Mouse (Mus musculus) midbrain, embryonic 13.5 days (tissue): ENCODE data around the gene Slc24a4. TPM values are rescaled to one million over a fixed set of nuclear protein-coding genes. Genes with fewer than 3 reads are reported as not detected.

Experiments used
- ATAC-seq: fragments of 200-750 bp; cut with Nextera tagmentation; 2 replicates; pipeline ENCODE4 v1.8.0; 2017; ENCODE audit warnings: mild to moderate bottlenecking, moderate TSS enrichment, moderate library complexity
- H3K27ac ChIP-seq: fragments of 300-500 bp; sonication (generic); 2 replicates; pipeline ENCODE4 v1.5.1; 2015; ENCODE audit warnings: inconsistent platforms, mild to moderate bottlenecking, moderate library complexity
- H3K27me3 ChIP-seq: fragments of 300-500 bp; sonication (generic); 2 replicates; pipeline ENCODE4 v1.6.1; 2015; ENCODE audit warnings: mild to moderate bottlenecking, inconsistent platforms
- H3K36me3 ChIP-seq: fragments of 300-500 bp; sonication (generic); 2 replicates; pipeline ENCODE4 v1.6.1; 2015; ENCODE audit warnings: mild to moderate bottlenecking, inconsistent platforms
- H3K4me1 ChIP-seq: fragments of 300-500 bp; sonication (generic); replicated peaks from 2 replicates; pipeline ENCODE4 v1.6.1; 2015; ENCODE audit warnings: inconsistent platforms
- H3K4me2 ChIP-seq: fragments of 300-500 bp; sonication (generic); replicated peaks from 2 replicates; pipeline ENCODE4 v1.6.1; 2015; ENCODE audit warnings: moderate library complexity, mild to moderate bottlenecking, inconsistent platforms
- H3K4me3 ChIP-seq: fragments of 300-500 bp; sonication (generic); replicated peaks from 2 replicates; pipeline ENCODE4 v1.5.1; 2015; ENCODE audit warnings: mild to moderate bottlenecking, inconsistent platforms
- H3K9ac ChIP-seq: fragments of 300-500 bp; sonication (generic); replicated peaks from 2 replicates; pipeline ENCODE4 v1.6.1; 2015; ENCODE audit warnings: mild to moderate bottlenecking, inconsistent platforms
- H3K9me3 ChIP-seq: fragments of 300-500 bp; sonication (generic); 2 replicates; pipeline ENCODE4 v1.6.1; 2016; ENCODE audit warnings: mild to moderate bottlenecking, inconsistent platforms
- WGBS: fragments of 180-500 bp; shearing (Covaris S2); methylation state at CpG from one replicate; pipeline ENCODE4 v1.1.7; 2015; 5-methylcytosine and 5-hydroxymethylcytosine counted together
- polyA plus RNA-seq: library from polyadenylated mRNA; unstranded; fragments of >200 nt; fragmentation: Nextera tagmentation; extraction: Ambion mirVana; gene quantifications from 2 replicates; pipeline ENCODE4 v1.2.1, GENCODE M21; 2015

Slc24a4 gene
- polyA plus RNA-seq, 1 experiment from 2014 or later = 1.3 TPM

DNA sequence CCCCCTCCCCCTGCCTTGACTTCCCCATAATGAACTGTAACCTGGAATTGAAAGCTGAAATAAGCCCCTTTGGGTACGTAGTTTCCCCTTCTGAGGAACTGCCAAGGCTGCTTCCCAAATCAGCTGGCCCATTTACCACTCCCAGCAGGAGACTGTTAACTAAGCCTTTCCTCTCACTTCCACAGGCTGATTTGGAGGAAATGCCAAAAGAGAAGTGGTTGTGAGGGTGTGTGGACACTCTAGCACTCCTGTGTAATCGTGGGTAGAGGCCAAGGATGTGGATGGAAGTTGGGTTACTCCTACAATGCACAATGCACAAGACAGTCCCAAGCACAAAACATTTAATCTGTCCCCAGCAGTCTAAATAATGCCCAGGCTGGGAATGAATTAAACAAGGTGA is 153.6 kb downstream of the Slc24a4 start:
- Histone ChIP-seq H3K36me3 (no peaks in the 10 kb centered on the region), H3K4me1 (peaks cover 17% of the 10 kb centered on the region), H3K27me3 (peaks cover 29% of the 10 kb centered on the region), H3K4me2 (no peak overlapping the region), H3K27ac (no peak overlapping the region), H3K9ac (no peak overlapping the region), H3K4me3 (no peak overlapping the region), H3K9me3 (no peaks in the 10 kb centered on the region)
- no peak for ATAC-seq
- WGBS = 56% methylated on average over 2 of the region's 2 CpGs

DNA sequence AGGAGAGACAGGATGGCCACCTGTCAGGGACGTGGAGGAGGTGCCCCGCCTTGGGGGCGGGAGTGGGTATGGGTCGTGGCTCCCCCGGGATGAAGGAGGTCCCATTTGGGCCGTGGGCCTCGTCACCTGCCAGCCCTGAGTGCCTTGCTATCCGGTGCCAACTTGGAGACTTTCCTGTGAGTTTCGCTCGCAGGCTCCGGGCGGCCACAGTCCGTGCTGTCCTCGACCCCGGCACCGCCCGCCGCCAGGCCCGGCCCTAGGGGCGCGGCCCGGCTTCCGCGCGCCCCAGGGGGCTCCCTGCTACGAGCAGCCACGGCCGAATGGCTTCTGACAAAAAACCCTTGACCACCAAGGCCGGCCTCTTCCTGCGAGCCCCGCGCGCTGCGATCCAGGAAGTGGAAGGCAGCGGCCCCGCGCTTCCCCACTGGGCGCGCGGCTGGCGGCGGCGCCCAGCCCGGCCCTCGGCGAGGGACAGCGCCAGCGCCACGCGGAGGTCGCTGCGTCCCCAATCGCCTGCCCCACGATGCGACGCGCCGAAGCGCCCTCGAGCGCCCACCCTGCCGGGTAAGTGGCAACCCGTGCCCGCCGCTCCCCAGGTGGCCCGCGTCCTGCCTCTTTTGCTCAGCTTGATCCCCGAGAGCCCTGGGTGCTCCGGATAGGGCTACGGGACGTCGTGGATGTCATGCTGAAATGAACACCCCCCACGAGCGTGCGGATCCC is 154.4 kb downstream of the Slc24a4 start, which contains the start of gene Rin3:
Gene Rin3, plus strand, starts transcription at position 286 of the 720 bp plus-strand sequence.
- H3K27ac ChIP-seq = 0 out of 2 replicates have a peak within 1 kb of the TSS, but pooled peaks have one; percentile 39
- no peaks in the 10 kb centered on the region for H3K9me3 ChIP-seq
- peak within 1 kb of the TSS; percentile 98 for H3K4me2 ChIP-seq
- under 1% methylated on average over 75 of the region's 75 CpGs for WGBS
- ATAC-seq = peak; percentile 66
- peaks cover 17% of the 10 kb centered on the region for H3K4me1 ChIP-seq
- no peaks in the 10 kb centered on the region for H3K36me3 ChIP-seq
- H3K4me3 ChIP-seq = peak within 1 kb of the TSS; percentile 53
- H3K9ac ChIP-seq = peak within 1 kb of the TSS; percentile 71
- peaks cover 29% of the 10 kb centered on the region for H3K27me3 ChIP-seq

DNA sequence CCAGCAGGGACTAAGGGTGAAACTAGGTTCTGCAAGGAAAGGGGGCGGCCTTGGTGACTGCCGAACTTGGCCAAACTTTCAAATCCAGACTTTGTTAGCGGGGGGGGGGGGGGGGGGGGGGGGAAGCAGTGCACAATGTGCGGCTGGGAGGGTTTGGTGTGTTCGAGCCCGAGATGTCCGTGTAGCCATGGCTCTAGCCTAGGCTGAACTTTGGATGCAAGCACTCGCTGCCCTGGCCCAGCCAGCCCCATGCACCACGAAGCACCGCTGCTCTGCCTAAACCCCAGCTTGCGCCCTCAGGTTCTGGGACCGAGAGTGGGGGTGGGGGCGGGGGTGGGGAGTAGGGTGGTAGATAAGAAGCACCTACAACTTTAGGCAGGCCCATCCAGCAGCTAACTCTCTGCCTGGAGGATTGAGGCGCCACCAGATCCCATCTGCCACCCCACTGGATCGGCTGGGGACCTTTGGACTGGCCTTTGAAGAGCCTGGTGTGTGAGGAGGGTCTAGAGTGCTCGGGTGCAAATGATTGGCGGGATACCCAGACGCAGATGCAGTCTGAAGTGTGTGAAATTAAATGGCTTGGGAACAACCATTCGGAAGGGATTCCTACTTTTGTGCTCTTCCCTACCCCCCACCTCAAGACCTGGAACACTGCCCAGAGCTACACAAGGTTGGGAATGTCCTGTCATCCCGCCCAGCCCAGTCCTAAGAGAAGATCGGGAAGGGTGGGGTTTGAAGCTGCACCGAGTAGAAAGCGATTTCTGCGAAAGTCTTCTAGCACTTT is 155.1 kb downstream of the Slc24a4 start:
- Histone ChIP-seq H3K9ac (peak overlapping the region; percentile 71), H3K4me2 (peak overlapping the region; percentile 98), H3K4me3 (peak overlapping the region; percentile 53), H3K9me3 (no peaks in the 10 kb centered on the region), H3K27ac (0 out of 2 replicates have a peak overlapping the region, but pooled peaks have one; percentile 39), H3K4me1 (peaks cover 17% of the 10 kb centered on the region), H3K36me3 (no peaks in the 10 kb centered on the region), H3K27me3 (peaks cover 29% of the 10 kb centered on the region)
- WGBS = 8% methylated on average over 23 of the region's 24 CpGs
- peak; percentile 79 for ATAC-seq

DNA sequence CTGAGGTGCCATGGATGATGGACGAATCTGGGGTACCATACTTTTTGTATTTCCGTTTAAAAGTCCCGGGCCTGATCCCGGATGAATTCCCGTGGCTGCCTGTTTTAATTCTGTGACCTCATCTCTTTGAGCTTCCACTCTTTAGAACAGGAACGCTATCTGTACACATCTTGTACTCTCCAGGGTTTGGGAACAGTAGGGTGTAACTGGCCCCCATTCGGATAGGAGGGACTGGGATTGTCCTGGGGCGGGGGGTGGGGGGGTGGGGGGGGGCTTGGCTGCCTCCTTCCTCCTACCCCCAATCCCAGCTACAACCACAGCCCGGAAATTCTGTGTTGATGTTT is 155.7 kb downstream of the Slc24a4 start:
- 0 out of 2 replicates have a peak overlapping the region, but pooled peaks have one; percentile 53 for H3K4me3 ChIP-seq
- H3K27ac ChIP-seq = no peak overlapping the region
- peaks cover 17% of the 10 kb centered on the region for H3K4me1 ChIP-seq
- peaks cover 29% of the 10 kb centered on the region for H3K27me3 ChIP-seq
- no peak for ATAC-seq
- H3K9me3 ChIP-seq = no peaks in the 10 kb centered on the region
- H3K9ac ChIP-seq = no peak overlapping the region
- H3K36me3 ChIP-seq = no peaks in the 10 kb centered on the region
- H3K4me2 ChIP-seq = peak overlapping the region; percentile 98
- WGBS = 34% methylated on average over 9 of the region's 9 CpGs

DNA sequence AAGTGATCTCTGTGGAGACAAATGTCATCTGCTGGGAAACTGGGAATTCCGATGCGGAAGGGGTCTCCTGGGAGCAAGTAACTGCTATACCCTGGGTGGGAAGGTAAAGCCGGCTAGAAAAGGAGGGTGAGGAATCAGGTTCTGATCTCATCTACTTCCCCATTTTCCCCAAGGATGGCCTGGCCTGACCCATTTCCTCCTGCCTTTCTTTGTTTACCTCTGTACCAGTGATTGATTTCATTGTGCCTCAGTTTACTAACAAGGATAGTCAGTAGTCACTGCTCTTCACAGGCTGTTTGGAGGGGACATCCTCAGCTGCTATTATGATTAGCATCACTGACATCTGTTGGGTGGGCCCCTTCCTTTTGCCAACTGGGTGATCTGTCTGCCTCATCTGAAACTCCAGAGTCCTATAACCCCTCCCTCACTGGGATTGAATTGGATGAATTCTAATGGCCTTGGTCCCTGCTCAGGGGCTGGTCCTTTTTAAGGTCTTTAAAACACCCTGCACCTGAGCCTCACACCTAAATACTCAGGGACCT is 156.2 kb downstream of the Slc24a4 start:
- H3K9ac ChIP-seq = no peak overlapping the region
- H3K27me3 ChIP-seq = peaks cover 29% of the 10 kb centered on the region
- ATAC-seq = no peak
- no peak overlapping the region for H3K4me3 ChIP-seq
- peaks cover 17% of the 10 kb centered on the region for H3K4me1 ChIP-seq
- H3K4me2 ChIP-seq = no peak overlapping the region; the same call in 1 of the 2 replicates
- no peaks in the 10 kb centered on the region for H3K36me3 ChIP-seq
- no peak overlapping the region for H3K27ac ChIP-seq
- H3K9me3 ChIP-seq = no peaks in the 10 kb centered on the region
- WGBS = 46% methylated on average over 3 of the region's 3 CpGs

DNA sequence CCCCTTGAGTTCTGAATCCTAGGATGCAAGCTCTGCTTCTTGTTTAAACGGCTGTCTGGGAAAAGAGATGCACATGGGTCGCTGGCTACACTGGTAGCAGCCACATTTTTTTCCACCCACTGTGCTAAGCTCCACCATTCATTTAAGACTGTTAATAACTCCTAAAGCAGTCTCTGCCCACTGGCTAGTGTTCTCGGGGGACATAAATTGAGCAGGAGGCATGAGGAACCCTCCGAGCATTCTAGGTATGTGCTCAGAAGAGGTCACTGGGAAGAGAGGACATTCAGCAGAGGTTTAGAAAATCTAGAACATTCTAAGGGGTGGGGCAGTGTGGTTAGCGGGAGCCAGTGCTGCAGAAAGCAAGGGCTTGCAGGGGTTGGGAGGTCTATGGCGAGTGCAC is 156.8 kb downstream of the Slc24a4 start:
- Histone ChIP-seq H3K4me2 (no peak overlapping the region), H3K9me3 (no peaks in the 10 kb centered on the region), H3K27me3 (peaks cover 29% of the 10 kb centered on the region), H3K4me1 (peaks cover 17% of the 10 kb centered on the region), H3K36me3 (no peaks in the 10 kb centered on the region), H3K4me3 (no peak overlapping the region), H3K27ac (no peak overlapping the region), H3K9ac (no peak overlapping the region)
- 77% methylated on average over 6 of the region's 6 CpGs for WGBS
- no peak for ATAC-seq

DNA sequence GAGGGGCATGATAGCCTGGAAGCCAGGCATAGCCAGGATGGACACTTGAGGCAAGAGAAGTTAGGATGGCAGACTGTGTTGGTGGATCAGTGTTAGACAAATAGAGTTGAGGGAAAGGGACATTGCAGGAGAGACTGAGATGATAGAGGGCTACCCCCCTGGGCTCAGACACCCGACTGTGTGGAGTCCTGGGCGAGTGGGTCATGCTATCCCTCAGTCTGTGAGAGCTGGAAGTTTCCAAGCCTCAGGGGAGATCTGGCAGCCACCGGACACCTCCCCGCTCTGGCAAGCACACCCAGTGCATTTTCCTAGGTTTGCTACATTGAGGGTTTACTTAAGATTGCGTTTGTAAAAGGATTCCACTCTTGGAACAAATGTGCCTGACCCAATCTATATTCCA is 157.2 kb downstream of the Slc24a4 start:
- Histone ChIP-seq H3K36me3 (no peaks in the 10 kb centered on the region), H3K4me3 (no peak overlapping the region), H3K4me2 (no peak overlapping the region), H3K27me3 (peaks cover 29% of the 10 kb centered on the region), H3K27ac (no peak overlapping the region), H3K9ac (no peak overlapping the region), H3K4me1 (peaks cover 17% of the 10 kb centered on the region), H3K9me3 (no peaks in the 10 kb centered on the region)
- ATAC-seq = no peak
- 85% methylated on average over 5 of the region's 5 CpGs for WGBS

DNA sequence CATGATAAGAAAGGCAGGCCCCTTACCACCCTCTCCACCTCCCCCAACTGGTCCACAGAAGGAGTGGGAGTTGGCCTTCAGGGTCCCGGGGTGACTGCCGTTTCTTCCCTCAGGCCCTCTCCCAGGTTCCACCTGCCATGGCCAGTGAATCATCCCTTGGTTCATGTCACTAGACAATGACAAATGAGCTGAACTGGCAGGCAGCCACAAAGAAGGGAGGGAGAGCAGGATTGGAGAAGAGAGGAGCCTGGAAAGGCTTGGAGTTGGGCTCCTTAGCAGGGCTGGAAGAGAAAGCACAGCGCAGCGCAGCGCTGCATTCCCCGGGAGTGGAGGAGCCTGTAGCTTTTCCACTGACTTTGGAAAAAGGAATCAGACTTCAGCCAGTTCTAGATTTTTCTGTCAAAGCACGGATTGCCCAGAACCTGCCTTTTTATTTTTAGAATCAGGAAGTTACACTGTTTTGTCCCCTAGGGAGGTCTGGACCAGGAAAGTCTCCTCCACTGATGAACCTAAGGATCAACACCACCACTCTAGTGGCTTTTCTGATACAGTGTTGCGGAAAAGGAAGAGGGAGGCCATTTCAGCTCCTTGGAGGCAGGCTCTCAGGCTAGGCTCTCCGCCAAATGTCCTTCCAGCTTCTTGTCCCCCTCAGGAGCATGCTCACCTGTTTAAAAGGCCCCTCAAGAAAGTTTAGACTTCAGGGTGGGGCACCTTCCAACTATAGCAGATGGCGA is 158.3 kb downstream of the Slc24a4 start:
- H3K4me1 ChIP-seq = peaks cover 17% of the 10 kb centered on the region
- H3K4me3 ChIP-seq = no peak overlapping the region
- no peak for ATAC-seq
- H3K27me3 ChIP-seq = peaks cover 27% of the 10 kb centered on the region
- H3K9ac ChIP-seq = no peak overlapping the region
- no peaks in the 10 kb centered on the region for H3K9me3 ChIP-seq
- H3K36me3 ChIP-seq = no peaks in the 10 kb centered on the region
- H3K27ac ChIP-seq = no peak overlapping the region
- H3K4me2 ChIP-seq = no peak overlapping the region
- 79% methylated on average over 10 of the region's 10 CpGs for WGBS

DNA sequence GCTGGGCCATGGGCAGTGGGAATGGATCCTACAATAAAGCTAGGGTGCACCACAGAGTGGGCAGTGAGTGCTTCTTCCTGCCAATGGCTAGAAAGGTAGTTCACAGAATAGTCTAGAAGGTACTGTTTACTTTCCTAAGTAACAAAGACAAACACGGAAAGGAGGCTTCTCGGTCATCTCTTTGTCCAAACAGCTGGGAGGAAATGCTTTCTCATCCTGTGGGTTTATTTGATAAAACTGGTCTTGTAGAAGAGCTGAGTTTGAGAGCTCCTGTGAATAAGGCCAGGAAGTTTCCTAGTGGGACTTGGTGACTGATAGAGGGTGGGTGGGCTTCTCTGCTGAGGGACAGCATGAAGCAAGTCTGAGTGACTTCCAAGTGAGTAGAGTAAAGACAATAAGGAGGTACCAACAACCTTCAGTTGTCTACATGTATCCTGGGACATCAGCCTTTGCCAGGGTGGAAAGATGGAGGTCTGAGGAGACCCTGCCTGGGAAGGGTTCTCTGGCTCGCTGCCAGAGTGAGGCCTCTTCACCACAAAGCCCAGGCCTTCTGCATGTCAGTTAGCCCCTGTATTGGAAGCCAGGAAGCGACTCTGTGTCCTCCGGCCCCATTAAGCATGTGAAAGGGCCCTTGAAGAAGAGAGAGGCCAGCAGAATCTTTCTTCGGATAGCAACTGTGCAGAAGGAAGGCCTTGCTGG is 159.5 kb downstream of the Slc24a4 start:
- Histone ChIP-seq H3K27me3 (peaks cover 15% of the 10 kb centered on the region), H3K4me2 (no peak overlapping the region), H3K4me3 (no peak overlapping the region), H3K4me1 (peaks cover 11% of the 10 kb centered on the region), H3K27ac (no peak overlapping the region), H3K9ac (no peak overlapping the region), H3K36me3 (no peaks in the 10 kb centered on the region), H3K9me3 (no peaks in the 10 kb centered on the region)
- no peak for ATAC-seq
- WGBS = 69% methylated on average over 6 of the region's 6 CpGs

DNA sequence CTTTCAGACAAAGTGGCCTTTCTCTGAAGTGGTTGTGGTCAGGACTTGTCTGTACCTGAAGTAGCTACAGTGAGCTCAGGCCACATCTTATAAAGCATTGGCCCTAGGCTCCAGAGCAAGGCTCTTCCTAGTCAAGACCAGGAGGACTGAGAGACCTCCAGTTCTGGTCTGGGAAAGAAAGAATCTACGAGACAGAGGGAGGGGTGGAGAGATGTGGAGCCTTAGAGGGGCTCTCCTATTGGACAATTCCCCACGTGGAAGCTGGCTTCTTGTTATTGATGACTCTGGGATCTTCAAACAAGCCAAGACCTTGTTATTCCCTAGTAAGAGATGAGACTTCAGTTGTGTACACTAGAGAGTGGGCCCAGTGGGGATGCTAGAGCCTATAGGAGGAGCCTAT is 160.3 kb downstream of the Slc24a4 start:
- Histone ChIP-seq H3K27ac (no peak overlapping the region), H3K4me2 (no peak overlapping the region), H3K27me3 (peaks cover 9% of the 10 kb centered on the region), H3K9ac (no peak overlapping the region), H3K9me3 (no peaks in the 10 kb centered on the region), H3K4me3 (no peak overlapping the region), H3K4me1 (peaks cover 3% of the 10 kb centered on the region), H3K36me3 (no peaks in the 10 kb centered on the region)
- no peak for ATAC-seq
- 24% methylated on average over 2 of the region's 2 CpGs for WGBS

DNA sequence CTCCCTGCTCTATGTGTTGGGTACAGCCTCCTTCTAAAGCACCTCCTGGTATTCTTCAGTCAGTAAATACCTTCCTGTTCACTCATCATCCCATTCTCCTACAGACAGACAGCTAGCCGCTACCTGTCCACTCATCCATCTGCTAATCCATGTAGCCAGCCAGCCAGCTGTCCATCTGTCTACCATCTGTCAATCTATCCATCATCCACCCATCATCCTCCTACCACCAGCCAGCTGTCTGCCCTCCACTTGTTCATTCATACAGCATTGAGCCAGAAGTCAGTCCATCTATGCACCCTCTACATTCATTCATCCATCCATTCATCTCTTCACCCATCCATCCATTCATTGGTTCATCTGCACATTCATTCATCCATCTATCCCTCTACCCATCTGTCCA is 161.0 kb downstream of the Slc24a4 start:
- Histone ChIP-seq H3K9me3 (no peaks in the 10 kb centered on the region), H3K4me1 (no peaks in the 10 kb centered on the region), H3K27me3 (peaks cover 6% of the 10 kb centered on the region), H3K4me2 (no peak overlapping the region), H3K9ac (no peak overlapping the region), H3K4me3 (no peak overlapping the region), H3K27ac (no peak overlapping the region), H3K36me3 (no peaks in the 10 kb centered on the region)
- WGBS = 86% methylated on average over 1 of the region's 1 CpGs
- ATAC-seq = no peak
